Mouse (Mus musculus) kidney, postnatal 14 days (tissue): Measurements from ENCODE around the gene Acads.
"Not testable (repeated sequence)": the region's sequence is repeated elsewhere in the genome, so short reads cannot be mapped to it uniquely, and the experiment has no call there.

Source experiments
- DNase-seq: peaks from one replicate; pipeline ENCODE4 v3.0.0; 2022; ENCODE audit warnings: mixed read lengths

Acads gene

DNA sequence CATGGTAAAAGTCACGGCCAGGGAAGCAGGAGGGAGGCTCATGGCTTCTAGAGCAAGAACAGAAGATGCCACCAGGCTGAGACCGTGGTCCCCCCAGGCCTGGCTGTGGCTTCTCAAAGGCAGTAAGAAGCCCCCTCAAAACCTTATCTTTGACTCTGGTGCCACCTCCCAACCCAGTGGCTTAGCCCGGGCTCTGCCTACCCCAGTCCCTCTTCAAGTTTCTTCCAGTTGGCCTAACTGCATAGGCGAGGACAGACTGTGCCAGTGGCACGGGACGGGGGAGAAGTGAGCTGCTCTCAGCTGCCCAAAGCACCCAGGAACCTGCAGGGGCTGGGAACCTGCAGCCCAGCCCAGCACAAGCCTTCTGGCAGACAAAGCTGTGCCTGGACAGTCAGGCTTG lies 5.5 kb upstream of the Acads start:
- no peak for DNase-seq

DNA sequence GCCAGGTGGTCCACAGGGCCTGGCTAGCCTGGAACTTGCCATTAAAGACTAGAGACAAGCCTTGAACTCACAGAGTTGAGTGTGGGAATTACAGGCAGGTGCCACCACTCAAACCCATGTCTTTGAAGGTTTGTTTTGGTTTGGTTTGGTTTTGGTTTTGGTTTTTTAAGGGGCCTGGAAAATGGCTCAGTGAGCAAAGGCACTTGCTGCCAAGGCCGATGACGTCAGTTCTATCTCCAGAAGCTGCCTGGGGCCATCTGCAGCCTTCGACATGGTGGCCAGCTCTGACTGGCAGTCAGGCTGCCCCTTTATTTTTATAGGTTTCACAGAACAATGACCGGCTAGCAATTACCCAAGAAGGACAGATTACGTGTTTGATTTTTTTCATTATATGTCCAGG lies 1.8 kb upstream of the Acads start:
- DNase-seq: no peak

DNA sequence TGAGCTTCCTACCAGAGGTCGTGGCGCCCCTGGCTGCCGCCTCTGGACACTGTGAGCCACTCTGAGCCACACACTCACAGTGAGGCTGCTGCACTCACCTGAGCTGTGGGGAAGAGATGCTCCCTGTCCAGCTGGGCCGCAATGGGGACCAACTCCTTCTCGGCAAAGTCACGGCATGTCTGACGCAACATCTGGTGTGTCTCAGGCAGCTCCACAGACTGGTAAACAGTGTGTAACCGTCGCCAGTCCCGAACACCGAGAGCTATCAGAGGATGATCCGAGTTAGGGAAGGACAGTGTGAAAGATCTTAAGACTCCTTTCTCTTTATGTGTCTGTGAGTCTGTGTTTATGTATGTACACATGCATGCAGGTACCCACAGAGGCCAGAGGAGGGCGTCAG lies 1.7 kb downstream of the Acads start:
- no peak for DNase-seq

DNA sequence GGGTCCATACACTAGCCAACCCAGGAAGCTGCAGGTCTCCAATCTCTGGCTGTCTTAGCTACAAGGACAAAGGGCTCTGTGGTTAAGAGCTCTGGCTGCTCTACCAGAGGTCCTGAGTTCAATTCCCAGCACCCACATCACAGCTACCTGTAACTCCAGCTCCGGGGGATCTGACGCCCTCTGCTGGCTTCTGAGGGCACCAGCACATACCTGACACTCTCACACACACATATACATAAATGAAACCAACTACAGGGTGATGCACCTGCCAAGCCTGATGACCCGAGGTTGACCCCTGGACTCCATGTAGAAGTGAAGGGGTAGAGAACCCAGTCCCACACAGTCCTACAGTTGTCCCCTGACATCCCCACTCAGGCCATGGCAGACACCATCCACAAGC lies 2.7 kb downstream of the Acads start:
- no peak for DNase-seq

DNA sequence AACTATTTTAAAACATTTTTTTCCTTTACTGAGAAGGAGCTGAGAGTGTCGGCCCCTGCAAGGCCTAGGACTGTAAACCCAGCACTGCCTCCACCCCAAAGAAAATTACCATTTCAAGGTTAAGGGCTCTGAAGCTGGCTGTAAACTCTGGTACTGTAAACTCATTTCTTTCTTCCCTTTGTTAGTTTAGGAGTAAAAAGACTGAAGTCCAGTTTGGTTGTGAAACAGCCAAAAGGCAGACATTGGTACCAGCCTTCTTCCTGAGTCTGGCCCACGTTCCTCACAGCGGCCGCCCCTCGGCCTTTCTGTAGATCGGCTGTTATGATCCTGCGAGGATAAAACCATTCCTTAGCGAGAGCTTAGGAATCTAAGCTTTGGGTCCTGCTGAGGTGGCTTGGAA lies 4.6 kb downstream of the Acads start:
- no peak for DNase-seq

DNA sequence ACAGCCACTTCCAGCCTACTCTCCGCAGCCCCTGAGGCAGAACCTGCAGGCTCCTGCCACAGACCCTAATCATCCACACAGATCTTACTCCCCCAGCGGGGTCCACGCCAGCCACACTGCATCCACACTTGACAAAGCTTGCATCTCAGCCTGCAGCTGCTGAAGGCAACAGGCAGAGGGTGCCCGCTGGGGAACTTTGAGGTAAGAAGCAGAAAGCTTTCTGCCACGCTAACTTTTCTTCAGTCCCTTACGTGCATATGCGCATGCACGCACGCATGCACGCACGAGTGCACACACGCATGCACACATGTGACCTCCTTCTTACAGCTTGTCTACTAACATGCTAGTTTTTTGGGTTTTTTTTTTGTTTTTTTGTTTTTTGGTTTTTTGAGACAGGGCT lies 5.9 kb downstream of the Acads start:
- DNase-seq: no peak

DNA sequence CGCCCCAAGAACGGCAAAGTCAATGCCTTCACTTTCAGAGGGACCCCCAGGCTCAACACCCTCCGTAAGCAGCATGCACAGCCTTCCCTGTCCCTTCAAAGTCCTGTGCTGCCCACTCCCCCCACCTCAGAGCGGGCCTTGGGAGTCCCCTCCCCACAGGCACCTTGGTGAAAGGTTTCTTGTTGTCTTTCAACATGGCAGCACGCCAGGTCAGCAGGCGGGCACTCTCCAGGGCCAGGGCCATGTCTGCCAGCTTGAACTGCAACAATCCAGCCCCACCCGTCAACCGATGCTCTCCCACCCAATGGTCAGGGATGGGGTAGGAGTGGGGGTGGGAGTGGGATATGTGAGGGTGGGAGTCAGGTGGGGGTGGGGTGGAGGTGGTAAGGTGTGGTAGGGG lies 8.0 kb downstream of the Acads start:
- DNase-seq: no peak

DNA sequence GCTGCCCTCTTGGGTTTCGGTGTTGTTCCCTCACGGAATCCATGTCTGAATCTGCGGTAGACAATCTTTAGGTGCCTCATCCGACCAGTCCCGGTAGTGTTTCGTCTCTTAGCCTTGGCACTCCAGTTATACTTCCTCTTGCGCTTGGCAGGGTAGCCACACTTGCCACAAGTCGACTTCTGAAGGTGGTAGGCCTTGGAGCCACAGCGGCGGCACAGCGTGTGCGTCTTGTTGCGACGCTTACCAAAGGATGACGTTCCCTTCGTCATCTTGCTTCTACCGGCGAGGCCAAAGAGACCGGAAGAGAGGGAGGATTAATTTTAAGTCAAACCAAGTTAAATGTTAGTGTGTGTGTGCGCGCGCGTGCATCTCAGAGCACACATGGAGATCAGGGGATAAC lies 15.9 kb downstream of the Acads start:
- DNase-seq: not testable (repeated sequence)

DNA sequence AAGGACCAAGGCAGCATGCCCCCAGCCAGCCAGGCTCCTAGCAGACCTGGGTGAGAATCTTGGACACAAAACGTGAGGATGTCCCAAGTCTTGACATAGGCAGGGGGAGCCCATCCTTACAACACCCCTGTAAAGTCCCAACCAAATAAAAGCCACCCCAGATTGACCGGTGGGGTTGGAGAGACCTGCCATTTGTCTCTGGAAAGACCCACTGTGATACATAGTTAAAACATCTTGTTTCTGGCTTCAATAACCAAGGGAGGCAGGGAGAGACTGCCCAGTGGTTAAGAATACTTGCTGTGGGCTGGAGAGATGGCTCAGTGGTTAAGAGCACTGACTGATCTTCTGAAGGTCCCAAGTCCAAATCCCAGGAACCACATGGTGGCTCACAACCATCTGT lies 16.9 kb downstream of the Acads start:
- DNase-seq: no peak

DNA sequence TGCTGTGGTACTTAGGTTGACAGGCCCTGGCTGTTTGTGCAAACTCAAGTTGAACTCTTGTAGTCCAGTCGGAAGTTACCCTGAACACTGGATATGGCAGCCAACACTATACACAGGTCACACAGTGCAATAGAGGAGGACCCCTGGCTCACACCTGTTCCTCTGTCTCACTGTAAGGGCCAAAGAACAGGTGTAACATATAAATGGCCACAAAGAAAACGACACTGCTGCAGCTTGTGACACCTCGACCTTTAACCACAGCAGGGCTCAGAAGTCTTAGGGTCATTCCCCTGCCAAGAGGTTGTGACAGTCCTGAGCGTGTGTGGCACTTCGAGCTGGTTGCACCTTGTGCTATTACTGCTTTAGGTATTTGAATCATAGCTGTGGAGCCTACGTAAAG lies 18.7 kb downstream of the Acads start:
- no peak for DNase-seq

DNA sequence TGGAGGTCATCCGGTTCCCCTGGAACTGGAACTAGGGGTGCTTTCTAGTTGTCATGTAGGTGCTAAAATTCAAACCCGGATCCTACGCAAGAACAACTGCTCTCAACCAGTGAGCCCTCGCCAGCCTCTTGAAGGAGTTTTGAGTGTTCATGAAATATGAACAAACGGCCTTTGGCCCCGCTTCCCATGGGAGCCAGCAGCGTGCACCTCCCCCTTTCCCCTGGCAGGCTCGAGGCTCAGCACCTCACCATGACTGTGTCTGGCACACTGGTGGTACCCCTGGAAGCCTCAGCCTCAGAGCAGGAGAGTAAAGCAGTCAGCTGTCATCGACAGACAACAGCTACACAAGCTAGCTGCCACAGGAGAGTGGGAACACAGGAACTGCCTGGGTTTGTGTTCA lies 19.2 kb downstream of the Acads start:
- DNase-seq: no peak

DNA sequence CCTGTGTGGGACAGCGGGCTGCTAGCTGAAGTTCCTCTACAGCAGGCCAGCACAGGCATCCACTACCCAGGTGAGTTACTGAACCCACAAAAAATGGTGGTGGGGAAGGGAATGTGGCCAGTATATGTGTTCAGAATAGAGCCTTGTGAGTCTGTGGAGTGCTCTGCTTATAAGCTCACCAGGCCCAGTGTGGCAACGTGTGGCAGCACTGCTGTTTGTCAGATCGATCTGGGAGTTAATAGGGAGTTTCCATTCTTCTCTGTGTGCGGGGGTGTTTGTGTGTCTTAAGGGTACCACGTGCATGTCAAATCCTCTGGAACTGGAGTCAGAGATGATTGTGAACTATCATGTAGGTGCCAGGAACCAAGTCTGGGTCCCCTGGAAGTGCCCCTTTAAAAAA lies 19.6 kb downstream of the Acads start:
- DNase-seq: no peak

DNA sequence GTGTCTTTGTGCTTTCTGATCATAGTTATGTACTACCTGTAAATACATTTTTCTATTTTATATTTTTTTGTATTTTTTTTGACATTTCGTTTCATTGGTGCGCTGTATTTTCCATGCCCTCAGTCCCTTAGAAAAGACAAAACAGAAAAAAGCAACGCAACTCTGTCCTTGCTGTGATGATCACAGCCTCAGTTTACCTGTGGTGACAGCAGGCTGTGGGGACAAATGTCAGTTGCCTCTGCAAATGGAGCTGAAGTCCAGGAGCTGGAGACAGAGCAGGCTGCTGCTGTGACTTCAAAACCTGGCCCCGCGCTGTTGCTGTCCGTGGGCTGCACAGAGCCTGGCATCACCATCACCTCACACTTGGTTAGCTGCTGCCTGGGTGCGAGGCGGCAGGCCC lies 21.0 kb downstream of the Acads start, which contains the start of gene Gm10401:
Gm10401 (minus strand) TSS at position 101 of the 400 bp plus-strand sequence.
- DNase-seq: no peak

DNA sequence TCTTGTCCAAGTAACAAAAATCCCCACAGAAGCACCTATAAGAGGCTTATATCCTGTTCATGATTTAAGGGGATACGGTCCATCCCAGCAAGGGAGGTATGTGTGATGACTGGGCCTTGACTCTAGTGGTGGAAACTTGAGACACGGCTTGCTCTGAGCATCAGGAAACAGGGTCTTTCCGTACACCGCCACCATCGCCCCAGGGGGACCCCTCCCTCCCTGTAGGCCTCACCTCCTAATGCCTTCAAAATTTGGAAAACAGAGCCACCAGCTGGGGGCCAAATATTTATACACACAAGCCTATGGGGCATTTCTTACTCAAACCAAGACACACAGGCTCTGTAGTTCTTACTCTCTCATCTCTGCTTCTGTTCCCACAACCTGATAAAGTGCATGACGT lies 27.4 kb downstream of the Acads start:
- DNase-seq: no peak

DNA sequence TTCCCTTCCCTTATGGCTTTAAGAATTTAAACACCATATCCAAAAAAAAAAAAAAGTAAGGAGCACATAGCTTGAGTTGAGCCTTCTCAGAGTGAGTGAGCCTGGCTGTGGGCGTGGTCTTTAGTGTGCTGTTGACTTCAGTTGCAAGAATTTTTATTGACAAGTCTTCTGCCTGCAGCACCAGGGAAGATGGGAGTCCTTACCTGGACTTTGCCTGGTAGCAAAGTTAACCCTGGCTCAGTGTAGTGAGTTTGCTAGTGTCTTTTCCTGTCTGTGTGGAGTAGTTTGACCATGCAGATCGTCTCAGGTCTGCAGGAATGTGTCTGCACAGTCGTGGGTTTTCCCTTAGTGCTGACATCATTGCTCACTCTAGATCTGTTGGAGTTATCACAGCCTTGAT lies 28.1 kb downstream of the Acads start:
- no peak for DNase-seq

DNA sequence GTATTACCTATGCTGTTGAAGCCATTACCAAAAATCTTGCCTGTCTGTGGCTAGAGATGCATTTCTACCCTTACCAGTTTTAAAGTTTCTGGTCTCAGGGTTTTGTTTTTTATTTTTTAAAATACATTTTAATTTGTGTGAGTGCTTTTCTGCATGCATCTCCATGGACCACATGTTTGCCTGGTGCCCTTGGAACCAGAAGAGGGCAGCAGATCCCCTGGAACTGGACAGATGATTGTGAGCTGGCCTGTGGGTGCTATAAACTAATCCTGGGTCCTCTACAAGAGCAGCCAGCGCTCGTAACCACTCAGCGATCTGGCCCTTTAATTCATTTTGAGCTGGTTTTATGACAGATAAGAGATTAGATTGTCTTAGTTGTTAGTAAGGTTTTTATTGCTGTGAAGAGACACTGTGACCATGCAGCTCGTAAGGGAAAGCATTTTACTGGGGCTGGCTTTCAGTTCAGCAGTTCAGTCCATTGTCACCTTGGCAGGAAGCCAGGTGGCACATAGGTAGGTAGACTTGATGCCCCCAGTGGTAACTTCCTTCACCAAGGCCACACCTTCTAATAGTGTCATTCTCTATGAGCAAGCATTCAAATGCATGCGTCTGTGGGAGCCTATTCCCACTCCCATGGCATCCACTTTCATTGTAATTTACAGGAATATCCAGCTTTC lies 29.4 kb downstream of the Acads start:
- DNase-seq: no peak

DNA sequence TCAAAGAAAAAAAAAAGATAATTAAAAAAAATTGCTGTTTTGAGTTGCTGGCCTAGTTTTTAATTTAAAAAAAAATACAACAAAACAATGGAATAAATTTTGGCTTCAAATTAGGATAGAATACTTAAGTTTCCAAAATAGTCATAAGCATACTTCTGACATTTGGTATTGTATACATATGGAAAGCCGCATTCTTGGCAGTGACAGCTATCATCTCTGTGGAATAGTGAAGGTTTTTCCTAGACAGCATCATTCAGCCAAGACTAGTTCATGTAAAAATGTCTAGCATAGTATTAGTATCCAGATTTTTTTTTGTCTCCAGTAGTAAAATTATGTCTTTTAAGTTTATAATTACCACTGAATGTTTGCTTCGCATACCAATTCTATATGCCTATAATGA lies 33.5 kb downstream of the Acads start:
- no peak for DNase-seq

DNA sequence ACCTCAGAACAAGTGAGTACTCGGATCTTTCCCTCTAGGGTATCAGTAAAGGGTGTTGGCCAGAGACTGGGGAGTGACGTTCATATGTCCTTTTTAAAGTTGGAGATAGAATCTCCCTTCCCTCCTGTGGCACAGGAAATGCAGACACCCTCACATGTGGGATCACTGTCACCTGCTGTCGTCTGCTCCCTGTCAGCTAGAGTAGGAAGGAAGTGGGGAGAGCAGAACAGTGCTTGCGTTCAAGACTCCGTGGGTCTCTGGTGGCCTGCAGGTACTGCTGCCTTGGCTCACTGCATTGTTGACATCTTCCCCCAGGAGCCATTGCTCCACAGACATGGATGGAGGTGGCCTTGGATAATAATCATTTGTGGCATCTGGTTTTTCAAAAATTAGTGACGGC lies 35.7 kb downstream of the Acads start:
- no peak for DNase-seq

DNA sequence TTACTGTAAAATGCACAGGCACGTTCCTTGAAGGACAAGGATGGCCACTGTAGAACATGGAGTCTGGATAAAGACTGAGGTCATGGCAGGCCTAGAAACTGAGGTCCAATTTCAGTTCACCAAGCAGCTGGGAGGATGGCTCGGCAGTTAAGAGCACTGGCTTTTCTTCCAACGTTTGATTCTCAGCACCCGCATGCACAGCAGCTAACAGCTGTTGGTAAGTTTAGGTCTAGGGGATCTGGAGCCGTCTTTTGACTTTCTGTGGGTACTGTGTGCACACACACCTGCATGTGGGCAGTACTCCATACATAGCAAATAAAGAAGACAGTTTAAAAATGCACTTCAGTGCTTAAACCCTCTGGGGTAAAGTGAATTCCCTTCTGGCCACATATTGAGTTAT lies 37.5 kb downstream of the Acads start:
- no peak for DNase-seq

DNA sequence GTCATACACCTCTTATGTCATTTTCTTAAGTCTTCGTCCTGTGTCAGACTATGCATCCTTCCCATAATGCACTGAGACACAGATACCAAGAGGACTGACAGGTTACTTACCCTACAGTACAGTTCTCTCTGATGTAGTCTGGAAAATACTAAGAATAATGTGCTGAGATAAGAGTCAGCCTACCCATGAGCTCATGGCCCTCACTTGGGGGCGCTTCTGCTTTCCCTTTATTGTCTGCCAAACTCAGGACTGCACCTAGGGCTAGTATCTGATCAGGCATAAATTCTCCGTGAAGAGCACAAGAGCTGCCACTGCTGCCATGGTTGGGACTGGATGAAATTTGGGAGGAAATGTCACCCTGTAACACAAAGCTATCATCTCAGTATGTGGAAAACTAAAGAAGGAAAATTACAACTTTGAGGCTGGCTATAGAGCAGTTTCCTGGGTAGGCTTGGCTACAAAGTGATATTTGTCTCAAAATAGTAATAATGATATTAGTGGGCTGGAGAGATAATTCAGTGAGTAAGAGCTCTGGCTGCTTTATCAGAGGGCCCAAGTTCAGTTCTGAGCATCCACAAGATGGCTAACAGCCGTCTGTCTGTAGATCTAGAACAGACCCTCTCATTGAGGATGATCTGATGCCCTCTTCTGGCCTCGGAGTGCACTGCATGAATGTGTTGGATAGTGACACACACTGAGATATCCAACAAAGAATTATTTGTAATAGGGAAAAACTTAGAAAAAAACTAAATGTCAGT lies 42.8 kb downstream of the Acads start:
- peak; percentile 72 for DNase-seq

DNA sequence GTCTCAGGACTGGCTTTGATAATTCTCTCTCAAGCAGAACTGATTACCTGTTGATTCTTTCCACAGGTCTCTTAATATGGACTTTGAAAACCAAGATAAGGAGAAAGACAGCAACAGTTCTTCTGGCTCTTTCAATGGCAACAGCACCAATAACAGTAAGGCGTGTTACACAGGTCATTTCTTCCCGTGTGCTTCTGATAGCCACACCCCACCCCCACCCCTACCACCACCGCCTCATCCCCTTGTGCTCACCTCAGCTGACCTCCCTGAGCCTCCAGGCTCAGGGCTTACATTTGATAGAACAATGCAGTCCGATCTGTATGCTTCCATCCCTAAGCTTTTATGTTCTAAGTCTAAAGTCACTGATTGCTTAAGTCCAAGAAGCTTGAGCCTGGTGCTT lies 44.4 kb downstream of the Acads start:
- no peak for DNase-seq

DNA sequence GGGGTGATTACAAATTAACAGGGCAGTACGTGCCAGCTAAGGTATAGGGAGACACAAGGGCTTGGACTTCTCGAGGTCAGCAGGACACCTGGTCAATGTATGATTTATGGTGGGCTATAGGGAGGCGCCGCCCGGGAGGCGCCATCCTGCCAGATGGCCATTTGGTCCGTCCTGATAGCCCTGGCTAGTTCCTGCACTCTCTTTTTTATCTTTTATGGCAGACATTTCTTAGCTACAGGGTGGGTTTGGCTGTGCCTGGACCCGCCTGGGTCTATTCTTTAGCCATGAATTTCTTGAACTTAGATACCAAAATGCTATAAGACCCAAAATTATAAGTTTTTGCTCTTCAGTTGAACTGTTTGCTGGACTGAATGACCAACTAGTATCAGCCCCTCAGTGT lies 45.8 kb downstream of the Acads start:
- DNase-seq: not testable (repeated sequence)

DNA sequence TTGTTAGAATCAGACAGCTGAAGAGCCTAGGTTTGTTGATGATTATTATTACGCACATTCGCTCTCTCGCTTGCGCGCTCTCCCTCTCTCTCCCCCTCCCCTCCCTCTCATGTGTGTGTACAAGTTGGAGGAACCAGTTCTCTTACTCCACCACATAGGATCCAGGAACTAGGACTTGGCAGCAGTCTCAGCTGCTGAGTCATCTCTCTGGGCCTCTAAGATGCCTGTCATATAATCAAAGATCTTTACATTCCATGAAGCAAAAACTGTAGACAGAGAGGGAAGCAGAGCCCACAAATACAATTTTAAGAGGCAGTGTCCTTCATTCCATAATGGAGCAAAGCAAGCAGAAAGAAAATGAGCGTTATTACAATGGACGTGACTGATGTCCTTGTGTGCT lies 47.0 kb downstream of the Acads start:
- peak; percentile 20 for DNase-seq

DNA sequence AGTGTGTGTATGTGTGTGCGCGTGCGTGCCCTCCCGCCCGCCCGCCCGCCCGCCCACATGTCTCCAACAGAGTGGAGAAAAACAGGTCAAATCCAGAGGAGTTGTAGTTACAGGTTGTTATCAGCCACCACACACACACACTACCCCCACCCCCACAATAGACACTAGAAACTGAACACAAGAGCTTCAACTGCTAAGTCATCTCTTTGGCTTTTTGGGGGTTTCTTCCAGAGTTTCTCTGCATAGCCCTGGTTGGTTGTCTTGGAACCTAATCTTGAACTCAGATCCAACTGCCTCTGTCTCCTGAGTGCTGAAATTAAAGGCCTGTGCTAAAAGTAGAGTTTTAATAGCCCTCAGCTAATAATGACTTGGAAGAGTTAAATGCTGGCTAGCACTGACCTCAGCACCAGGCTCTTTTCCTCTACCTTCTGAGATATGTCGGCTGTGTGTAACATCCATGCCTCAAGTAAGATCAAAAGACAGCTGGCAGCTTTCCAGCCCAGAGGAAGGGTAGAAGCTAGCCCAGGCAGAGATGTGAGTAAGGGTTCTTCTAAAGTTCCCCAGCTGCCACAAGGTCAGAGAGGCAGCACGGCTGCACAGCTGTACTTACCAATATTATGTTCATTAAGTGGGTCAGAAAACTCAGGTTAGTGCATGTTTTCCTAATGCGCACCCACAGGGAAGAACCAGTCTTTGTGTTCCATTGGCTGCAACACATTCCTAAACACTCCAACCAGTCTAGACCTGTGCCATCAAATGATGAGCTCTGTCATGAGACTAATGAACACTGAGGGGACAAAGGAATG lies 47.8 kb downstream of the Acads start:
- DNase-seq: peak; percentile 36
